Mouse (Mus musculus): ENCODE data around the gene Snrk.

The Snrk gene

GRCm38 (mm10) chr9:122180105-122180504 lies 63.0 kb downstream of the Snrk start:
- DNase-seq (ENCODE audit: low read depth, low spot score), result no peak

GRCm38 (mm10) chr9:122183074-122183473 lies 66.0 kb downstream of the Snrk start:
- no peak for DNase-seq (ENCODE audit: low read depth, low spot score)

GRCm38 (mm10) chr9:122184329-122184728 lies 67.3 kb downstream of the Snrk start:
- no peak for DNase-seq (ENCODE audit: low read depth, low spot score)

DNA sequence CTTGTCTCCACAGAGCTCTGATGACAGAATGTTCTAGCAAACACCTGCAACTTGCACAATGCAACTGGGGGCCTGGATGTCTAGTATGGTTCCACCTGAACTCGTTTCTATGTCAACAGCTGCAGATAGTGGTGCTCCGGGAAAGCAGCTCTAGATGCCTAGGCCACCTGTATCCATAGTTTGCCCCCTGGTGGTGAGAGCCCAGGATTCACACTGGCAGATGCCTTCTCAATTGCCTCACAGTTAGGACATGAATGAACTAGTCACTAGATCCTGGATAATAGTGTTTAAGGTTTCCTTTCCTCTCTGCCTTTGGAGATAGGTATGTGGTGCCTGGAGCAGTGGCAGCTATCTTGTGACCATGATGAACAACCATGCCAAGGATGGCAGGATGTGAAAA lies 68.0 kb downstream of the Snrk start:
- peak; percentile 68 for DNase-seq (ENCODE audit: low read depth, low spot score)

DNA sequence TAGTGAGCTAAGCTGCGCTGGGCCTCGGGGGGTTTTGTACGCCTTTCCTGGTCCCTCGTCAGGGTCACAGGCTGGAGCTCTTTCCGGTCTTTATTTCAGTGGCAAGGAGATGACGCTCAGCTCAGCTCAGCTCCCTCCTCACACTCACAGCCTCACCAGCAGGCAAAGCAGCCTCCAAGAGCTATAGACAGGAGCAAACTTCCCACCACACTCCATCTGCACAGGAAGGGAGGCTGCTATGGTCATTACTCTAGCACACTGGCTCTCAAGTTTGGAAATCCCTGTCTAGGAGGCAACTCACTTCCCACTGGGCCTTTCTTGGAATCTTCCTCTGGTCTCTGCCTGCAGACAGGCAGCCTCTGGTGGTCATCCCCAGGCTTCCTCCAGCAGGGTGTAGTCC lies 68.9 kb downstream of the Snrk start:
- DNase-seq (ENCODE audit: low read depth, low spot score), result no peak

- no peak for DNase-seq (ENCODE audit: low read depth, low spot score)
Observed at GRCm38 (mm10) chr9:122186643-122187226, 69.7 kb downstream of the Snrk start.

DNA sequence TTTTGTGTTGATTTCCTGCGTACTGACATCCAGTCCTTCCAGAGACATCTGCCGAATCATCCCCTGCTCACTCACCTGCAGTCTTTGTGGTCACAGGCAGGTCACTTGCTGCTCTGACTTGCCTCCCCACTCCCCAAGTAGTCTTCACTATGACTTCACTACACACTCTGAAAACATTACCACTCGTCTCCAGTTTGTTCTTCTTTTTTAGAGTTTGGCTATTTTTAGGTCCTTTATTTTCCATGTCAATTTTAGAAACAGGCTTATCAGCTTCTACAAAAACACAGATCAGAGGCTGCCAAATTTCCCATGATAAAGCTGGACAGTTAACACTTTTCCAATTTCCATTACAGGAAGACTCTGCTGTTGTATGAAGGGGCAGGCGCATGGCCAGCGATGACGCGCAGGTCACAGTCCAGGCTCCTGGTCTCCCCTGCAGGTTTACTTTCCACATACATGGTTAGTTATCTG lies 70.4 kb downstream of the Snrk start:
- no peak for DNase-seq (ENCODE audit: low read depth, low spot score)

GRCm38 (mm10) chr9:122188724-122189123 lies 71.7 kb downstream of the Snrk start:
- DNase-seq (ENCODE audit: low read depth, low spot score), result peak; percentile 55

DNA sequence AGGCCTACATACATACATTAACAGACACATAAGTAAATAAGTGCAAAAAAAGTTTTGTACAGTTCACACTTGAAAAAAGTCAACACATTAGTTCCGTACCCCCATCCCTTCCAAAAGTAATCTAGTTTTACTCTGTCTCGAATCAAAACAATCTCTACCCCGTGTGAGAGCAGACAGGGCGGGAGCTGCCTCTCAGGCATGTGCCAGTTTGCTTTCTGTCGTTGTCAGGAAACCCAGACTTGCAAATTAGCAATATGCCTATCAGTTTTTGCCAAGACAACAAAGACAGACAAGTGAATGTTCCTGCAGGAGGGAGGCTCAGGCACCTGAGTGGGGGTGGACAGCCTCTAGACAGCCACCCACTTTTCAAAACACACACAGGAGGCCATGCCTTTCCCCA lies 76.3 kb downstream of the Snrk start:
- DNase-seq (ENCODE audit: low read depth, low spot score), result no peak

DNA sequence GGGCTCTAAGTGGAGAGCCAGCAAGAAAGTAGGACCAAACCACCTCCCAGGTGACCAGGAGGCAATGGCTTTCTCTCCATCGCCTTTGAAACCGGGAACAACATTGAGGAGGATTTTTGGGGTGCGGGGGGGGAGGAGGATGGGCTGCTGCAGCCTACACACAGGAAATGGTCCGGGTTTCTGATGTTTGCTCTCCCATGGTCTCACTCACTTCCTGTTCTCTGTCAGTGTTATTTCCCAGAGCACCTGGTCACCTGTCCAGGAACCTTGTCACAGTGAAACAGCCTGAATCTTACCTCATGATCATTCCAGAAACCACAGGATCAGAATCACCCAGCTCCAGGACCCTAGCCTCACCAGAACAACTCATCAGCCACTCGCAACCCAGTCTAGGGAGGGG lies 76.8 kb downstream of the Snrk start:
- no peak for DNase-seq (ENCODE audit: low read depth, low spot score)

DNA sequence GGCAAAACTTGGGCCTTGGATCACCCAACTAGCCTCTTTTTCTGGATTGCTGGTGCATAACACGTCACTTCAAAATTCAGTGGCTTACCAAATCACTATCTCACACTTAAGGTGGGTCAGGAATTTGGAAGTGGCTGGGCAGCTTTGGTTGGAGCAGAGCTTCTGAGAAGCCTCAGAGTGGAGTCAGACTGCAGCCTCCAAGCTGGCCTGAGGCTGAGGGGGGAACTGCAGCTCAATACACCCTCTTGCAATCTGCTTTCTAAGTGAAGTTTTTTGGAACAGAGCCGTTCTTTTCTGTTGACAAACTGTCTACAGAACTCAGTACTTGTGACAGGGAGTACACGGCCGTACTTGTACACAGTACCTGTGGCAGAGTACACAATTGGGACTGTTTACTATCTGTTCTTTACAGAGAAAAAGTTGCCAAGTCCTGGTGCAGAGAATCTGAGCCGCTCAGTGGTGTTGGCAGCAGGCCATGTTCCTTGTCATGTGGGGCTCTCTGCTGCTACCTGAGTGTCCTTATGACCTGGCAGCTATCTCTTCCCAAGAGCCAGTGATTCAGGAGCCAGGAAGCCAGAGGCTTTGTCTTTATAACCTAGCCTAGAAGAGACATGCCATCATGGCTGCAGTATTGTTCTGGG lies 78.1 kb downstream of the Snrk start:
- no peak for DNase-seq (ENCODE audit: low read depth, low spot score)

- no peak for DNase-seq (ENCODE audit: low read depth, low spot score)
Observed at GRCm38 (mm10) chr9:122197021-122197420, 80.0 kb downstream of the Snrk start.

- DNase-seq (ENCODE audit: low read depth, low spot score), result no peak
Observed at GRCm38 (mm10) chr9:122198621-122199020, 81.6 kb downstream of the Snrk start.

DNA sequence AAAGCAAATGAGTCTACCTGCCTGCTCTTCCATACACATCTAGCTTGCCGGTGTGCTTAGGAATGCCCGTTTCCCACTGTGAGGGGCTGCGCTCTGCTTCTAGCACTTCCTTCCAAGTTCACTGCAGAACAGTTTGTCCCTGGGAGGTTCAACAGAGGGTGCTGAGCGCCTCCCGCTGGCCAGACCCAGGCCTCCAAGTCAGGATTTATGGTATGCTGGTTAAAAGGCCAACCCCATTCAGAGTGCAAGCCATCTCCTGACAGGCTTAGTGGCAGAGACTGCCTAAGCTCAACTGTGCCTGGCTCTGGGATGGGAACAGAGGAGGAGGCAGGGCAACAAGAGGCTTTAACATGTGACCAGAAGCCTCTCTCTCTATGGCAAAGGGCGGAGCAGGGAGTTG lies 82.2 kb downstream of the Snrk start:
- peak; percentile 47 for DNase-seq (ENCODE audit: low read depth, low spot score)

GRCm38 (mm10) chr9:122204508-122204907 lies 87.4 kb downstream of the Snrk start:
- peak; percentile 80 for DNase-seq (ENCODE audit: low read depth, low spot score)

DNA sequence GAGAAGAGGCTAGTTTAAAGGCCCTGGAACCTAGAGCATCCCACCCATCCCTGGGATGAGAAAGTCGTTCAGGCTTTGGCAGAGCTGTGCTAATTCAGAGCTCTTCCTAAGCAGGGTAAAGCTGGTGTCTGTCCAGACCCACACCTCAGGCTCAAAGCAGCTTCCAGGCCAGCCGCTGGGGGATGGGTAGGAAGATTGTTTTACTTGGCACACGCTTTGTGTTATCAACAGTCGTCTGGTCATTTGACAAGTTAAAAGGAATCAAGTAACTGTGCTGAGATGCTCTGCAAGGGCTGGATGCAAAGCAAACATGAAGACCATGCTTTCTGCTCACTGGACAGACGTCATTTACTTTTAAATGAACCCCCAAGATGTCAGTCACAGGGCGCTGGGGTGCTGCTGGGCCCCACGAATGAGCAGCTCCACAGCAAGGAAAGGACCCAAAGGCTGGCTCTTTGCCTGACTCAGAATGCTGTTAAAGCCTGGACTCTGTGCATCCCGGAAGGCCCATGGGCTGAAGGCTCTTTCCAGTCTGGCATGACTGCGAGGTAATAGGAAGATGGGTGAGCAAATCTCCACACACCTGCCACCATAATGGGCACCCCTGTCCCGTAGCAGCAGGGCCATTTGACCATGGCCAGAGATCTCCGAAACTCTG lies 88.6 kb downstream of the Snrk start:
- DNase-seq (ENCODE audit: low read depth, low spot score), result no peak

- peak; percentile 83 for DNase-seq (ENCODE audit: low read depth, low spot score)
Observed at GRCm38 (mm10) chr9:122208311-122208710, 91.2 kb downstream of the Snrk start.

GRCm38 (mm10) chr9:122215118-122215517 lies 98.1 kb downstream of the Snrk start:
- DNase-seq (ENCODE audit: low read depth, low spot score), result no peak

DNA sequence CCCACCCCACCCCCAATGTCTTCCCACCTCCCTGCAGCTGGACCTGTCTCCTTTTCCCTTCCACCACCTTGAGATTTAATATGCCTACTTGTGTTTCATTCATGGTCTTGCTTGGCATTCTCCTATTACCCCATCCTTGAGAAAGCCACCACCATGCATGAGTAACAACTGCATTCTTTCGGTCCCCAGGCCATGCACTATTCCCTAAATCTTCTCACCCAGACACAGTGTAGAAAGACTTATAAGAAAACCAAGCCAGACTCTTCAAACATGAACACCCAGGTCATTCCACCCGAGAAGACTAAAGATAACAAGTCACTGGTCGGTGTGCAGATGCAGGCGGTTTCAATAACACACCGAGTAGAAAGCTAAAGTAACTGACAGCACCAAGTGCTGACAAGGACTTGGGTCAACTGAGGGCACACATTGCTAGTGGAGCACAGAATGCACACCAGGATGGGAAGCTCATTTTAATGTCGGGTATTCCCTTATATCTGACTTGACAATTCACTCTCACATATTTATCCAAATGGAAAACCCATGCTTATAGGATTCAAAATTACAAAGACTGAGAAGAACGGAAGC lies 100.0 kb downstream of the Snrk start:
- DNase-seq (ENCODE audit: low read depth, low spot score), result no peak
